Mouse (Mus musculus): ENCODE measurements around the gene Tmem116. TPM values are rescaled to one million over a fixed set of nuclear protein-coding genes. Genes with fewer than 3 reads are reported as not detected.

The Tmem116 gene
- polyA plus RNA-seq, 1 experiment = 2.0 TPM

- no peak for TF ChIP-seq GATA1 (IDR thresholded peaks at IDR 0.05; ENCODE audit: low read length)
Observed at GRCm38 (mm10) chr5:121453743-121454502, 2.2 kb downstream of the Tmem116 start.

- TF ChIP-seq GATA1 (IDR thresholded peaks at IDR 0.05; ENCODE audit: low read length) = no peak
Observed at GRCm38 (mm10) chr5:121454503-121454782, 2.8 kb downstream of the Tmem116 start.

- no peak for TF ChIP-seq GATA1 (IDR thresholded peaks at IDR 0.05; ENCODE audit: low read length)
Observed at GRCm38 (mm10) chr5:121455510-121456265, 4.0 kb downstream of the Tmem116 start.

GRCm38 (mm10) chr5:121461339-121462170 lies 9.9 kb downstream of the Tmem116 start:
- no peak for TF ChIP-seq GATA1 (IDR thresholded peaks at IDR 0.05; ENCODE audit: low read length)

GRCm38 (mm10) chr5:121462171-121462502 lies 10.4 kb downstream of the Tmem116 start:
- no peak for TF ChIP-seq GATA1 (IDR thresholded peaks at IDR 0.05; ENCODE audit: low read length)

GRCm38 (mm10) chr5:121462967-121463366 lies 11.3 kb downstream of the Tmem116 start:
- no peak for TF ChIP-seq GATA1 (IDR thresholded peaks at IDR 0.05; ENCODE audit: low read length)

- no peak for TF ChIP-seq GATA1 (IDR thresholded peaks at IDR 0.05; ENCODE audit: low read length)
Observed at GRCm38 (mm10) chr5:121463601-121464250, 12.0 kb downstream of the Tmem116 start.

- TF ChIP-seq GATA1 (IDR thresholded peaks at IDR 0.05; ENCODE audit: low read length) = no peak
Observed at GRCm38 (mm10) chr5:121469566-121469965, 17.9 kb downstream of the Tmem116 start.

GRCm38 (mm10) chr5:121472411-121472810 lies 20.7 kb downstream of the Tmem116 start:
- no peak for TF ChIP-seq GATA1 (IDR thresholded peaks at IDR 0.05; ENCODE audit: low read length)

- no peak for TF ChIP-seq GATA1 (IDR thresholded peaks at IDR 0.05; ENCODE audit: low read length)
Observed at GRCm38 (mm10) chr5:121474610-121475009, 22.9 kb downstream of the Tmem116 start.

- TF ChIP-seq GATA1 (IDR thresholded peaks at IDR 0.05; ENCODE audit: low read length) = peak; percentile 64
Observed at GRCm38 (mm10) chr5:121476040-121476439, 24.3 kb downstream of the Tmem116 start.

GRCm38 (mm10) chr5:121477680-121478079 lies 26.0 kb downstream of the Tmem116 start:
- TF ChIP-seq GATA1 (IDR thresholded peaks at IDR 0.05; ENCODE audit: low read length) = no peak

GRCm38 (mm10) chr5:121484801-121485200 lies 33.1 kb downstream of the Tmem116 start:
- TF ChIP-seq GATA1 (IDR thresholded peaks at IDR 0.05; ENCODE audit: low read length) = no peak

- TF ChIP-seq GATA1 (IDR thresholded peaks at IDR 0.05; ENCODE audit: low read length) = no peak
Observed at GRCm38 (mm10) chr5:121493305-121493704, 41.6 kb downstream of the Tmem116 start.

GRCm38 (mm10) chr5:121500719-121501118 lies 49.0 kb downstream of the Tmem116 start:
- no peak for TF ChIP-seq GATA1 (IDR thresholded peaks at IDR 0.05; ENCODE audit: low read length)

- TF ChIP-seq GATA1 (IDR thresholded peaks at IDR 0.05; ENCODE audit: low read length) = no peak
Observed at GRCm38 (mm10) chr5:121503231-121503630, 51.5 kb downstream of the Tmem116 start, which contains the start of gene Adam1b. TSS of gene Adam1b (minus strand) at chr5:121503435.
